Mouse (Mus musculus): Measurements from ENCODE around the gene Tbc1d22a. TPM values are rescaled to one million over a fixed set of nuclear protein-coding genes. Genes with fewer than 3 reads are reported as not detected.

Gene Tbc1d22a
- polyA plus RNA-seq, 1 experiment = 48.1 TPM

DNA sequence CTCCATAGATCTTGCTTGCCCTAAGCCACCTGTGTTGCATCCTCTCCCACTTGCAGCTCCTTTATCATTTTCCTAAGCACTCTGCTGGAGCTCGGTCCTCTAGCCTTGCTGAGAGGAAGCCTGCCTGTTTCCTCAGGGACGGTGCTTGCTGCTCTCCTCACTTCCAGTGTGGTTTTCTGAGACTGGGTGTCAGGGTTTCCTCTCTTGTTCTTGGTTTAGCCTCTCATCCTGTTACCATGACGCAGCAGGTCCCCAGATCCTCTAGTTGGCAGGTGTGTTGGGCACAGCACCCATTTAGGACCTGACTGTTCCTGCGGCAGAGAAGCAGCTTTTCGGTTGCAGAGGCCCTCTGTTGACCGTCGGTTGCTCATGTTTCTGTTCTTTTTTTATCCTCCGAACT is 172.1 kb downstream of the Tbc1d22a start:
- no peak for DNase-seq (ENCODE audit: low read depth)

DNA sequence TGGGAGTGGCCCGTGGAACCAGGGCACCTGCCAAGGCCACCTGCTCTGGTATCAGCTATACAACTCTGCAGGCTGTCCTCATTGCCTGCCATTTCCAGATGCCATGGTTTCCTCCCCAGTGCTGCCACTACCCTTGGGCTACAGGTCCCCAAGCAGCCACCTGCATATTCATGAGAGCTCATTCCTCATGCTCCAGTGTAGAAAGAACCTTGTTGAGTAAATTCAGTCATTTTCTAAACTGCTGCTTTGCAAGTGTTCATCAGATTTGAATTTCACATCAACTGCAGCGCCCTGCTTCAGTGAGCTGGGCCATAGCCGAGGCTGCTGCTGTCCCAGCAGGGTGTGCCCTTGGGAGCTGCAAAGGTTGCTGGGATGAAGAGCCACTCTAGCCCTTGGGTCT is 174.3 kb downstream of the Tbc1d22a start:
- no peak for DNase-seq (ENCODE audit: low read depth)

DNA sequence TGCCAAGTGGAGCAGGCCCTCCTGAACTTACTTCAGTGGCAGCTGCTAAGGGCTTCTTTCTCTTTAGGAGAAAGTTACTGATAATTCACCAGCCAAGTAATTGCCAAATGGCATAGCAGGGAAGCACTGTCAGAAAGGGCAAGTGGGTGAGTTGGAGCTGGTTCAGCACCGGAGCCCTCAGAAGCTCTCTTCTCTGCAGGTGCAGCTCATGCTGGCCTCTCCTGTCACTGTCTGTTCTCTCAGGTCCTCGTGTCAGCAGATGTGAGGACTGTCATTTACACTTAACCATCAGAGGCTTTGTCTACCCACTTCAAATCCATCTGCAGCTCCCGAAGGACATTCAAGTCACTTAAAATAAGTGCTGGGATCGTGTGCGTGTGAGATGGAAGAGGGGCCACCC is 190.6 kb downstream of the Tbc1d22a start:
- DNase-seq (ENCODE audit: low read depth) = no peak

DNA sequence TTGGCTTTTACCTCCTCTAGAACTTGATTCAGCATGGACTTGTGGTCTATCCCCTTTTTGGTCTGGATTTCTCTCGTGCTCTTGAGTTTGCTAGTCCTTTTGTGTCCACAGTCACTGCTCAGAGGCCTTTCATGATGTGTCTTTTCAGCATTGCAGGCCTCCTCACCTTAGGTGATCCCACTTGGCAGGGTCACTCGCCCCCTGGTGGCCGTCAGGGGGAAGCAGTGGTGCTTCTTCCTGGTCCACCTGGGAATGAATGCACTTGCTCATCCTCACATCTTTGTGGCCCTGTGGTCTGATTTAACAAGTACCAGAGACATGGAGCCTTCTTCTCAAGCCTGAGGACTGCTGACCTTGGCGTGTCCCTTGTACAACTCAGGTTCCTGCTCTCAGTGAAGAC is 191.3 kb downstream of the Tbc1d22a start:
- no peak for DNase-seq (ENCODE audit: low read depth)

DNA sequence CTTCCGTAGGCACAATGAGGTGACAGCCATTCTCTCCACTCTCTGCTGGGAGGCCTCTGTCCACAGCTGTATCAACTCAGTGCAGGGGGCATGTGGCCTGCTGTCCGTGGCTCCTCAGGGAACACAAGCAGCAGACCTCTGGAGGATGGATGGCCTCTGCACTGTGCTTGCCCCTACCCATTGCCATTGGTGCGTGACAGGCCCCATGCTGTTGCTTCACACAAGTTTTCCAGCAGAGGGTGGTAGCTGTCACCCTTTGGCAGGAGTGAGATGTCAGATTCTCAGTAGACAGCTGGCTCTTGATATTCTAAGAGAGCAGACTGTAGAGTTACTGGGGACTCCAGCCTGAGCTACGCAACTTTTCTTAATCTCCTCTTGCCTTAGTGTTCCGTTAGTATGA is 195.1 kb downstream of the Tbc1d22a start:
- no peak for DNase-seq (ENCODE audit: low read depth)

DNA sequence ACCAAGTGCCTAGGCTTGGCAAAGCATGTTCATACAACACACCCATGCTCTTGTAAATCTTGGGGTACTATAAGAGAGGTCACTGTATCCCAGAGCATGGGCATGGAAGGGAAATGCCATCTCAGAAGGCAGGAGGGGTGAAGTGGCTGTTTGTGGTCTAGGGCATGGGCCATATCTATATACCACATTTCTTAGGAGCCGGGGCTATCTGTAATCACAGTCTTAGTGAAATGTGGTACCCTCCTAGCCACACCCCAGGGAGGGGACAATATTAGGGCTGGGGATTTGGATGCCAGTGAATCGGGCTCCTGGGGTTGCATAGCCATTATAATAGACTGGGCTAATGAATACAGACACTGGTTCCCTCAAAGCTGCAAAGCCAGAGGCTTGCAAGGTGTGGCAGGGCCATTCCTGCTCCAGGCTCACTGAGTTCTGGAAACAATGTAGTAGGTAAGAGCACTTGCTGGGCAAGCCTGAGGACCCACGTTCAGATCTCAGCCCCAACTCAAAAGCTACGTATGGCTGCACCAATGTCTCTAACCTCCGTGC is 197.3 kb downstream of the Tbc1d22a start:
- no peak for DNase-seq (ENCODE audit: low read depth)

DNA sequence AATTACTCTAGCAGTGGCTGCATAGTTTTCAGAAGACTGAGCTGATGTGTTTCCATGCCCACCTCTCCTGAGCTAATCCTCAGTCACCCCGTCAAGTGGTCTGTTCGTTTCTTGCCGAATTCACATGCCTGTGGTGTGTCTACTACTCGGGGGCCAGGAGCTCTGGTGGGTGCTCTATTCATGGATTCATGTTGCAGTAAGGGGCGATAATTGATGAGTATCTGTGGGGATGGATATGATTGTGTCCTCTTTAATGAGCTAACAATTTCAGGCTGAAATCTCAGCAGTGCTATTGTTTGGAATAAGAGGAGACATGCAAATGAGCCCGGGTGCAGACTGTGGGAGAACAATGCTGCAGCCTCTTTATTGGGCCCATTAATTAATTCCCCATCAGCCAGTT is 201.7 kb downstream of the Tbc1d22a start:
- no peak for DNase-seq (ENCODE audit: low read depth)

DNA sequence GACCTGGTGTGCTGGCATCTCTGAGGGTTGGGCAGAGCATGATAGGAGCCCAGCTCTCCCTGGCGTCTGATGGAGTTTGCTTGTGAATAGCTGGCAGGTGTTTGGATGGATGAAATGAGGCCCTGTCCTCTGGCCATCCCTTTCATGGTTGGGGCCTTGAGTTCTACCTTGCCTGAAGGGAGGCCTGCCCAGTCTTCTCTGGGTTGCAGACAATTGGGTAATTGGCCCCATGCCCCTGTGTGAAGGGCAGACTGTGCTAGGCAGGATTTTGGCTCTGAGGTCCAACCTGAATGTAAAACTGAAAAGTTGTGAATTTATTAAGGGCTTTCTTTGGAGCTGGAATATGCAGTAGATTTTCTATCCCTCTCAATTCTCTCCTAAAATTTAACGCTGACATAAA is 204.2 kb downstream of the Tbc1d22a start:
- DNase-seq (ENCODE audit: low read depth) = no peak

DNA sequence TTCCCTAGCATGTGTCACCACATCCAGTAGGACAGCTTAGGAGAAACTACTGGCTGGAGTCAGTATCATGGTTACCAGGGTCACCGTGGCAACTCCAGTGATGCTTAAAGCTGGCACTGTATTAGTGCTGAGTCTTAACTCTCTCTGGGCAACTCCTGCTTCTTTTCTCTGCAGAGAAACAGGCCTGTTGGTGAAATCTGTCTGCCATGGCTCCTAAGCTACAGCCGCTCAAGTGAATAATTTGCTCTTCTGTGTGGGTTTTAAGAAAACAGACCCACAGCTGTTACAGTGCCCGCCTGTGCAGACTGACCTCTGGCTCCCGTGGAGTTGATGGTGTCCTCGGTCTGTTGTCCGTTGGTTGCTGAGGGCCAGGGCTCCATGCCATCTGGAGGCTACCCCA is 205.4 kb downstream of the Tbc1d22a start:
- DNase-seq (ENCODE audit: low read depth) = no peak

DNA sequence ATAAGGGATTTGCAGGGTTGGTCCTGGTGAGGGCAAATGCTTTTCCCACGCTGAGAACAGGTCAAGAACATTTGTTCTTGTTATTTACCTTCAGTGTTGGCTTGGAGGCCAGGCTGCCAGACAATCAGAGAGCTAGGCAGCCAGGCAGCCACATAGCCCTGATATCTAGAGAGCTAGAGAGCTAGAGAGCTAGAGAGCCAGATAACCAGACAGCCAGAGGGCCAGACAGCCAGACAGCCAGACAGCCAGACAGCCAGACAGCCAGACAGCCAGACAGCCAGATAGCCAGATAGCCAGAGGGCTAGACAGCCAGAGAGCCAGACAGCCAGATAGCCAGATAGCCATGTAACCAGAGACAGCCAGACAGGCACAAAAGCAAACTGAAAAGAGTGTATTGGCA is 208.6 kb downstream of the Tbc1d22a start:
- DNase-seq (ENCODE audit: low read depth) = no peak

DNA sequence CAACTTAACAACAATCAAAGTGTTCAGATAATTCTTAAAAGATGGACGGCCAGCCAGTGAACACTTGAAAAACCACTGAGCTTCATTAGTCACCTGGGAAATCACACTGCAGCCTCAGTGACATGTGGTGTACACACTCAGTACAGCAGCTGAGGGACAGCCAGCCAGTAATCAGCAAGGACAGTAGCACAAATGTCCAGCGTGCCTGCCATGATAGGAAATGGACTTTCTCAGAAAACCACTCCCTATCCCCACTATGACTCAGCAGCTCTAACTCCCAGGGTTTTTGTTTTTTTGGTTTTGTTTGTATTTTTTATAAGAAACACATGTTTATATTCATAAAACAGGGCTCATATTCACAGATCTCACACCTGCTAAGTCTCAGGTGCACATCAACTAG is 209.6 kb downstream of the Tbc1d22a start:
- no peak for DNase-seq (ENCODE audit: low read depth)

DNA sequence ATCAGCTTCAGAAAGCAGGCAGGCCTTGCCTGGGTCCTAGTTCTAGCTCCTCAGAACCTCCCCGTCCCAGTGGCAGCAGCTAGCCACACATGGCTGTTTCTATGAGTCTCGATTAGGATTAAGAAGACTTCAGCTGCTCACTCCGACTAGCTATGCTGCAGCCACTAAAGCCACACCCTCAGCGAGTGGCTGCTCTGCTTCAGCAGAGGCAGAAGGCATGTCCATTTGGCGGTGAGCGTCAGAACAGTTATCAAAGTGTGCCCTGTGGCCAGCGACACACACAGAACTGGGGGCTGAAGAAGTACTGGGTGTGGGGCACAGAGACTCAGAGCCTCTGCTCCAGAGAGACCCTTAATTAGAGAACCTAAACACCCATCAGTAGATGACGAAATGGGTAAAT is 210.7 kb downstream of the Tbc1d22a start:
- no peak for DNase-seq (ENCODE audit: low read depth)

DNA sequence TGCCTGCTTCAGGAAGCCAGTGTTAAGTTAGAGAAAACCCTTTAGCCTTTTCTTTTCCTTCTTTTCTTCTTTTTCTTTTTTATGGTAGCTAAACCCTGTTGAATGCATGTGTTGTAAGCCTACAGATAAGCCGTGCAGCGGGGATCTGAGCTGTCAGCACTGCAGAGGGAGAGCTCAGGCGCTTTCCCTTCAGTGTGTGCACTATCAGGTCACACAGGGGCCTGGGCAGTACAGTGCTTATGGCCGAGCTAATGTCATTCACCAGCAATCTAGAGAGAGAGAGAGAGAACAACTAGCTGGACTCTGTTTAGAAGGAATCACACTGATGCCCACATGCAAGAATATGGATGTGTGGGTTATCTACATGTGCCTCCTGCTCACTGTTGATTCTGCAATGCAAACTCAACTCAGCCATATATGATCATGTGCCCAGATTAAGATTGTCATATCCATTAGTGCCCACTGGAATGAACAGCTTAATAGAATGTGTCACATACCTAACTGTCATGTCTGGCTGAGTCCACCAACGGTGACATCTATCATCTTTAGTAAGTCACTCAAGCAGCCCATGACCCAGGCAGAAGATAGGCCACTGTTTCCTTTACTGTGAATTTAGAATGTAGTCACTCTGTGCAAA is 212.2 kb downstream of the Tbc1d22a start:
- DNase-seq (ENCODE audit: low read depth) = no peak

DNA sequence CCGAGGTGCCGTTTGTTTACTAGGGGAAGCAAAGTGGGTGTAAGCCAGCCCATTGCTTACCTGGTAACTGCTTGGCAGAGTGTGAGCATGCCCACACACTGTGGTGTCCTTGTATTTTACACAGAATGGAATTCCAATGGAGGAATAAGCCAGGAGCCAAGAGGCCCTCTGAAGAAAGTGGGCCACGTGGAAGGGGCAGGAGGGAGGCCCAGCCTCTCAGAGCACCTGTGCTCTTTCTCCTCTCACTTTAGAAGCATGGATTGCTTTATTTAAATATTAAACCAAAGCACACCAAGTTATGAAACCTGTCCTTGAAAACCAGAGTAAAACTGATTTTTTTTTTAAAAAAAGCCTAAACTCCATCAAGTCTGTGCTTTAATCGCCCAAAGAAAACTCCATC is 213.2 kb downstream of the Tbc1d22a start:
- no peak for DNase-seq (ENCODE audit: low read depth)

DNA sequence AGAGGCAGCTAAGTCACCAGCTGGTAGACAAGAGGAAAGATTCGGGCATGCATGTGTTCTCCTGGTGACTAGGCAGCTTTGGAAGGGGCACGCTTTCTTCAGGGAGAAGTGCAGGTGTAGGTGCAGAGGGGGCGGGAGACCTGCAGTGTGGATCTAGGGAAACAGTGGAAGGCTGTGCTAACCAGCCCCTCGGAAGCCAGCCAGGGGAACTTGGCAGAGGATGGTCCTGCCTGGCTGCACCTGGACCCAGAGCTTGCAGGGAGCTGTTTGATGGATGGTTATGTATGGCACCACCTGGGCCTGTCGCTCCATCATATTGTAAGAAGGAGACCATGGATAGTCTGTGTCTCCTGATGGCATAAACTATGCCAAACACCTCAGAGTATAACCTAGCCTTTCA is 214.2 kb downstream of the Tbc1d22a start:
- DNase-seq (ENCODE audit: low read depth) = no peak

DNA sequence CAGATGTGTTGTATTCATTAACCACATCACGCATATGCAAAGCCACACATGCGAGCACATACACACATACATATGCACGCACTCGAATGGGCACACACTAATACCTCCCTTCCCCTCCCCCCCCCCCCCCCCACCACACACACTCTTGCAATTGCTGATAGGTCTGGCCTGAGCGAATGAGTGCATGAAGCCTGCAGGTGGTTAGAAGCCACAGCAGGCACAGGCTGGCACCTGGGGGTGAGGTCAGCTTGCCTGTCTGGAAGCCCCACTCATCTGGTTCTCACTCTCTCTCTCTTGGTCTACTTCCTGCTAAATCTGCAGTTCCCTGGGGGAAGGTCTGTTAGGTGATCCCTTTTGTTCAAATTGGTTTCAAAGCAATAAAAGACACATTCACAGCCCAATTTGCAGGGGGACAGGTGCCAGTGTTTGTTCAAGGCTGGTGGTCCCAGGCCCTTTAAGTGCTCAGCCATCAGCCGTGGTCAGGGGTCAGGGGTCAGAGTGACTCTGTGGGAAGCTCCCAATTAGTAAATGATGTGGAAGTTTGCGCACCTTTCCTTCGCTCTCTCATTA is 215.6 kb downstream of the Tbc1d22a start:
- no peak for DNase-seq (ENCODE audit: low read depth)

DNA sequence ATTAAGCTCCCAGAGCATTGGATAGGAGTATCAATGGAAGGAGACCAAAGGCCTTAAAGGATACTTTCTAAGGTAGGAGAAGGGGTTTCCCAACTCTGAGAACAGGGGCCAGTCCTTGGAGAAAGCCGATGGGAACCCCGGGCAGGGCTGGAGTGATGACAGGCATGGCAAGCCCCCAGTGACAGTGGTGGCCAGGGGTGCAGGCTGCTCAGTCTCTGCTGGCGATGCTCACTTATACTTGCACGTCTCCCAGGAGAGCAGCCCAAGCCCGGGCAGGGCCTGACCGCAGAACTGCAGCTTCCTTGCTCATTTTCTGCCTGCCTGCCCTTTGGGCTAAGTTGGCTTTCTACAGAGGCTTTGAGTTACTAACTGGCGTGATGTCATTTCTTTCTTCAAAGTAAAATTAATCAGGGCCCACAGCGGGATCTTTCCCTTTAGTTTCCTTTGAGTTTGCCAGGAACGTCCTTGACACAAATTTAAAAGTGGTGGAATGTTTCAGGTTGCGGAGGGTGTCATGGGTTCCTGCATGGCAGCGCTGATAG is 217.4 kb downstream of the Tbc1d22a start:
- DNase-seq (ENCODE audit: low read depth) = no peak

DNA sequence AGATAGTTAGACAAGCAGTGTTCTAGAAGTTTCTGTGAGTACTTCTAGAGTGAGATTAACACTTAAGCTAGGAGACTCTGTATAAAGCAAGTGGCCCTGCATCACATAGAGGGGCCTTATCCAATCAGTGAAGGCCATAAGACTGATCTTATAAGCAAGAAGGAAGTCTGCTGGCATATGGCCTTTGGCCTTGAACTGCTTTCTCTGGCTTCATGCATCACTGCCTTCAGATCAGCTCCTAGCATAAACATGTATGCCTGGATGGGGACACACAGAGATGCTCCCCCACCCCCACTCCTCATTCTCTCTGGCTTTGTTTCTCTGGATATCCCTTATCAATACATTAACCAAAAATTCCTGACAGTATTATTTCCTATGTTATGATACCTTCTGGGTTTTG is 218.5 kb downstream of the Tbc1d22a start:
- DNase-seq (ENCODE audit: low read depth) = no peak

DNA sequence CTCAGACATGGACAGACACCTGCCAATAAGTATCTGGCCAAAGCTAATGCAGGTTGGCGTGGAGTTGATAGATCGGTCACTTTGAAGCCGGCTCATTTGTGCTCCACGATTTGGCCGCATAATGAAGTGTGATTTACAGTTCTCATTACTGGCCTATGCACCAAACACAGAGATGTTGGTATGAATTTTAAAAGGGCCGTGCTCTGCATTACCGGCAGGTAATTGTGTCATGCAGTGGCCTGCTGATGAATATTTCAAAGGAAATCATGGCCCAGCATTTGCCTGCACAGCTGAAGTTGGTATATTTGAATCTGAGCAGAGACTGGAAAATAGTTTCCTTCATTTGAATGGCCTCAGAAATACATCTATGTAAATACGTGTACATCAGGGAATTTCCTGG is 219.1 kb downstream of the Tbc1d22a start:
- no peak for DNase-seq (ENCODE audit: low read depth)

DNA sequence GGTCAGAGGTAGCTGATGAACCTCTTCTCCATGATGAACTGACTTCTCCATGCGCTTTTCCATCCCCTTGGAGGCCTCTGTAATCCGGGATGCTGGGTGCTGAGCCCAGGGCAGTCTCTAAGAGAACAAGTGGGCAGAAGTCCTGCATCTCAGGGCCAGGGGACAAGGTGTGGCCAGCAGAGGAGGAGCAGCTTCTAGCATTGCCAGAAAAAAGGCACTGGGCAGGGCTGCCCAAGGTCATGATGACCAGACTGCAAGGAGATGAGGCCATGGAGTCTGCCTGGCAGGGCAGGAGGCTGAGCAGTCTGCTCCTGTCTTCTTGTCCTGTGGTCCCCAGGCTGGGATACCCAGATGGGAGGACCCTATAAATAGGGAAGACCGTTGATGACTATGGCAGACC is 220.0 kb downstream of the Tbc1d22a start:
- DNase-seq (ENCODE audit: low read depth) = no peak

DNA sequence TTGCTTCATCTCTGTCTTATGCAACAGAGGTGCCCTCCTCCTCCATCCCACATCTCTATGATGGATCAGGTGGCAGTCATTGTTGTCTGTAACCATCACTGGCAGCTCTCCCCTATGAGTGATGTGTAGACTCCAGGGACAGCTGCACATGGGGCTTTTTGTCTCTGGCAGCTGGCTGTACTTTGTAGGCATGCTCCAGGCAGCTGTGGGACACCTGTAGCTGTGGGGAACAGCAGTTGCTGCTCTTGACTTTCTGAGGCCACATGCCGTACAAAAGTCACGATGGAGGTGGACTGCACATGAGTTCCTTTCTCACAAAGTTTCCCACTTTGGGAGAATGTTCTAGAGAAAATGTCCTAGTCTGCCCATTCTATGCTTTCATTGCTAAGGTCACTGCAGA is 223.1 kb downstream of the Tbc1d22a start:
- DNase-seq (ENCODE audit: low read depth) = no peak

DNA sequence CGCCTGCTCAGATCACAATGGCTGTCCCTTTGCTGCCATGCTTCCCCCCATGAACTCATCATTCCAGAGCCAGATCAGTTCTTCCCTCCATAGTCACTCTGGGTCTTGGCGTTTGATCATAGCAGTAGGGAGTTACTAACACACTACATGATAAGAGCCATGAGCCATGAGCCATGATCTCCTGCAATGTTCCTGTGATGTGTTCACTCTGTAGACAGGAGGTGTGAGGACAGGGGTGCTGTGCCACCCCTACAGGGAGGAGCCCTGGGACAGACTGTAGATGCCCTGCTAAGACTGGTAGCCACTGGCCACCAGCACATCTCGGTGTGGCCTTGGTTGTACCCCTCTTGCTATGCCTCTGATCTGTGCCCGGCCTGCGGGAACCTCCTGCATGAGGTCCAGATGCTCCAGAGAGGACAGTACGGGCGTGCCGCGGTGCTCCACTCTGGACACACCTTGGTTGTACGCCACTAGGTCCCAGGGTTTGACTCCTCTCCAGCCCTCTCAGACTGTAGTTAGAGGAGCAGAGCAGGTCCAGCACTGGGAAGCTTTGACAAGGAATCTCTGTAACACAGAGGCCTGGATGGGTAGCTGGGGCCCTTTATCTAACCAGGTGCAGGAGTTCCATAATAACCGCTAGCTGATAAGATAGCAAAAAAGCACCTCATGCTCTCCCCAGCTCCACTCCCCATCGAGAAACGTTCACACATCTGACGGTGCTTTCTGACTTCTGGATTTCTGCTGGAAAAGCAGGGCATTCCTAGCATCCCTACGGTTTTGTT is 224.9 kb downstream of the Tbc1d22a start:
- no peak for DNase-seq (ENCODE audit: low read depth)

DNA sequence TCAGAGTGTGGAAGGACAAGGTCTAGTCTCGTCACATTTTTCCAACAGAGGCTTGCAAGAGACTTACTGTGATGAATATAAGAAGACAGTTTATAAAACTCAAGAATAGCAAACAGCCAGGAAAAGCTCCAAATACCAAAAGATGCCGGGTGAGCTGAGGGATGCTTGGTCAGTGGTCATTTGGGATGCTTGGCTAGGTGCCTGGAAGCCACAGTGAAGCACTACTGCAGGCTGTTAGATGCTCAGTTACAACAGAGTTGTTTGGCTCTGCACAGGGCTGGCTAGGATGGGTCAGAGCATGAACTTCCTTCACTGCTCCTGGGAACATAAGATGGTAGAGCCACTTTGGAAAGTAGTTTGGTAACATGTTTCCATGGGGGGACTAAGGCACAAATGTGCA is 230.0 kb downstream of the Tbc1d22a start:
- no peak for DNase-seq (ENCODE audit: low read depth)
